Mouse (Mus musculus): Measurements from ENCODE around the gene Mcrip2.

Mcrip2 gene

DNA sequence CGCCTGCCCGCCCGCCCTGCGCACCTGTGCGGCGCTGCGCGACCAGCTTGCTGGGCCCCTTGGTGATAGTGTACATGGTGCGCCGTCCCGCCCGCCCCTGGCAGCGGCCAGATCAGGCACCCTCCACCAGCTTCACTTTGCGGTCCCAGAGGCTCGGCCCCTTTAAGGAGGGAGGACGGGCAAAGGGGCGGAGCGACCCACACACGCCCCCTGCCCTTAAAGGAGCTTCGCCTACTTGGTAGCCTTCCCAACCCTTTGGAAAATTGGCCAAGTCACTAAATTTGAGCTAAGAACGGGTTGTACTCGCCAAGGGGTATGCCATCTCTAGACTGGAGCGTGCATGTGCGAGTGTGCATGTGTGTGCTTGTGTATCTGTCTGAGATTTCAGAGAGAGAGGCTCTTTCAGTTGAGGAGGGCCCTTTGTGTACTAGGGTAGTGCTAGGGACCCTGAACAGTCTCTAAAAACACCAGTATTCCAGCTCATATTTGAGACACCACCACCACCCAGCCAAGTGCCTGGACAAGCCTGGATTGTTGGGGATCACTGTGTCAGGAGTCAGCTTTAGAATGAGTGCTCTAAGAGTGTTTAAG, at the start of gene Mcrip2:
TSS of gene Mcrip2 (minus strand) at position 164 of the 591 bp plus-strand sequence.
- in situ Hi-C loops (cut with MboI; ENCODE audit: unreplicated experiment in 2 of 2), result no loop called here

DNA sequence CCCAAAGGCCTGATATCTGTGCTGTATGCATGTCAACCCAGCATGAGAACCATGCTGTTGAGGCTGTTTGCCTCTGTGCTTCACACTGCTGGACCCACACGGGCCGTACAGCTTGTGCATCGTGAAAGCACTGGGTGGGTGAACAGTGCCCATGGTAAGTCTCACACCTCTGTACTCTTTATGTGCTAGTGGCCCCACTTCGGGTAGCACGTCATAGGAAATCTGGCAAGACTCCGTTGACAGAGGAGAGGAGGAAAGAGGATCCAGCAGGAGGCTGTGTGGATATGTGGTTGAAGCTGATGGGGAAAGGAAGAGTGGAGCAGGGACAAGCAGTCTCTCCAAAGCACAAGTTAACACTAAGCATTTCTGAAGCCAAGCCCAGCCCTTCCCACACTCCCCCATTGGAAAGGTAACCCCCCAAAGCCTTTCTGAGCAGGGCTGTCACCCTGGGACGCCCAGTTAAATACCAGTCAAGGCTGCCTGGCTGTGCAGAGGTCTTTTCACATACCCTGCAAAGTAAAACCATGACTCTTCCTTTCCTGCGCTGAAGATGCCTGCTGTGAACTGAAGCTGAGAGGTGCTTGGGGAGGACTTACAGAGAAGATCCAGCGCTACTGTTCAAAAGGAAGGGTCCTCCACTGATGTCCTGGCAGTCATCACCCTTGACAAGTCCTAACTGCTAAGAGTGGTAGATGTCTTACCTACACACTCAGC, 49.6 kb upstream of the Mcrip2 start:
- in situ Hi-C loops (cut with MboI; ENCODE audit: unreplicated experiment in 2 of 2), result no loop called here

DNA sequence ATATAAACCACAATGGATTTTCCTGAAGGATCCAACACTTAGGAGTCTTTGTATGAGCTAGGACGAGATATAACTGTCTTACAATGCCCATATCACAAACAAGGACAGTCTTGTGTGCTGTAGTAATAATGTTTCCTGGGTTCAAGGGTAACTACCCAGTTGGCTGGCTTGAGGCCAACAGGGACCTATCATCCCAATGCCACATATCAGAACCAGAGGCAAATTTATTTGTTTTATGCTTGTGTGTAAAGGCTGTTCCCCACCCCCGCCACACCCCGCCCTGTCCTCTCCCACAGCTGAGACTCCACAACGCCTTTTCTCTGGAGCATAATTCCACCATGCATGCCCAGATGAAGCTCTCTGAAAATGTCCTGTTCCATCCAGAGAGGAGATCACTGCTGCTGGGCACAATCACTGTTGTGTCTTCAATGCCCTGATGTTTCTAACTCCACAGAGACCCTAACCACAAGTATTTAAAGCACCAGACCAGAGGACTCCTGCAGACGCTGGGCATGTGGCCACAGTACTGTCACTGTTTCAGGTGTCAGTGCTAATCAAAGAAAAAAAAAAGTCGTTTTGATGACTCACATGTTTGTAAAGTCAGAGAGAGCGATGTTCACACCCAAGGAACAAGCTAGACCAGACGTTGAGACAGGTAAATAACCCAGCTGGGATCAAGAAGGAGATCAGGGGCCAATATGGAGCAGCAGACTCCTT, 48.5 kb upstream of the Mcrip2 start:
- in situ Hi-C loops (cut with MboI; ENCODE audit: unreplicated experiment in 2 of 2), result no loop called here

DNA sequence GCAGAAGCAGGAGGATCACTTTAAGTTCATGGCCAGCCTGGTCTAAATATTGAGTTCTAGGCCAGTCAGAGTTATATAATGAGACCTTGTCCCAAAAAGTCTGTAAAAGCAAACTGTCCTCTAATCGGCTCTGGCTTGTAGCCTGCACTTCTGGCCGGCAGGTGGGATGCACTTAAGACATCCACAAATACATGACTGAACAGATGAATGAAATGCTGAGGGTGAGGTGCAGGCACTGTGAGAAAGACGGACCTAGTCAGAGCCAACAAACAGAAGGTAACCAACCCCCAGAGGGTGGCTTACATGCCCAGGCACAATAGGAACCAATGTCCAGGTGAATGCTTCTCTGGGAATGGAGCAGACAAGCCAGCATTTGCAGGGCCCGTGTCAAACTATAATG, 45.7 kb upstream of the Mcrip2 start:
- in situ Hi-C loops (cut with MboI; ENCODE audit: unreplicated experiment in 2 of 2), result no loop called here

DNA sequence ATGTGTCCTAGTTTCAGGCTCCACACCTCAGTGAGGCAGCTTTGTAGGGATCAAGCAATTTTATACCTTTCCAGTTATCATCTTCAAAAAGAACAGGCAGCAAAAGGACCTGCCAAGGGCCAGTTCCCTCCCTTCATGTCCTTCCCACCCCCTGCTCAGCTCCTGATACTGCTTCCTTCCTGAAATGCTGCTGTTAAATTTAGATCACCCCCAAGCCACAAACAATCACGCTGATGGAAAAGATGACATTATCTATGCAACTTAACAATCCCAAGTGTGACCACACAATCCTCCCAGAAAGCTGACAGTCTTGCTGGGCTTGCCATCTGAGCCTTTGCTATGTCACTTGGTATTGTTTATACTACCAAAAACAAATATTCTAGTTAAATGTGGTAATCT, 45.3 kb upstream of the Mcrip2 start:
- in situ Hi-C loops (cut with MboI; ENCODE audit: unreplicated experiment in 2 of 2), result no loop called here

DNA sequence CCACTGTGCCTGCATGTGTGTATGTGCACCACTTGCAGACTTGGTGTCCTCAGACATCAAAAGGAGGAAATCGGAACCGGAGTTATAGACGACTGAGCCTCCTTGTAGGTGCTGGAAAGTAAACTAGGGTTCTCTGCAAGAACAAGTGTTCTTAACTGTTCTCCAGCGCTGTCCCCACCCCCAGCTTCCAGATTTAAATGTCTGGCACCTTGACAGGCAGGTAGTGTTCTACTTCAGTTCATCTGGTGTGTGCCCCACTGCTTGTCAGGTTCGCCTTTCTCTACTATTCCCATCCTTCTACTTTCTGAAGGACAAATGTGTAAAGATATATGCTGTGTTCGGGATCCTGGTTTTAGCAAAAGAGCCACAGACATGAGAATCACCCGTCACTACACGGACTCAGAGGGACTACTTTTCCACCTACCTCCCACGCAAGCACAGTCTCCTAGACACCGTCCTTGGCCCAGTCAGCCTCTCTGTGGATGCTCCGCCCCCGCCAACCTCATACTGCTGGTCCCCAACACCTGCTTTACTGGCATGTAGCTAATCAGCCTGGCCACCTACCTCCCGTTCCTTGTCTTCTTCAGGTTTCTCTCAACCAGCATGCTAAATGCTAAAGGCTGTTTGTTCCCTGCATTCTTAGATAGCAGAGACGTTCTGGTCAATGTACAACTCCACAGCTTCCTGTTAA, 44.8 kb upstream of the Mcrip2 start:
- in situ Hi-C loops (cut with MboI; ENCODE audit: unreplicated experiment in 2 of 2), result no loop called here

DNA sequence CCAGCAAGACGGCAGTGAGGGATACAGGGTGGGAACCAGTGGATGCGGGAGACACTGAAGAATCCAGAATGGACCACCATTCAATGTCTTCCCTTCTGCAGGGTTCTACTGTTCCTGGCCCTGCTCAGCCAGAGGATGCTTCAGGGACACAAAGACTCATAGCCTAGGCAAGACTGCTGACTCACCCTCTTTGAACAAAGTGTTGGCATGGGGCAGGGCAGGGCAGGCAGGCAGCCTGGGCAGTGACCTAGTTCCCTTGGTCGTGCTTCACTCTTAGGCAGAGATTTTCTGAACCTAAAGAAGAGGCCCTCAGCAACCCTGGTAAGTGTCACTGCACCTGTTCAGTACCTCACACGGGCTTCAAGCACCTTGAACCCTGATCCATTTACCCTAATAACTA, 43.3 kb upstream of the Mcrip2 start:
- in situ Hi-C loops (cut with MboI; ENCODE audit: unreplicated experiment in 2 of 2), result no loop called here

DNA sequence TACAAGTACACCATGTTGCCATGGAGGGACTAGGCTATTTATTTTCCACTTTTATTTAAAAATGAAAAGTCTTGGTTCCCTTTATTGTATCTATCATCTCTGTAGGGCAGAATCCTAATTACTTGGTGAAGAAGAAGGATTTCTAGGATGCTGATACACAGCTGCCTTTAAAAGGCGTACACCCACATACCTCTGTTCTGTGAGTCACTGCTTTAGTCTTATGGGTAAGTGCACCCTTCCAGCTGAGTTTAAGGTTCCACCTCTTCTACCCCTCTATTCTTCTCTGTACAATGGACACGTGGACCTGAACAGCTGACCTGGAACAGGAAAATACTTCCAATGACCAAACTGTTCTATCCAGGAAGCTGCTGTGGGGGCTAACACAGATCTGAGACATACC, 39.1 kb upstream of the Mcrip2 start:
- in situ Hi-C loops (cut with MboI; ENCODE audit: unreplicated experiment in 2 of 2), result no loop called here

DNA sequence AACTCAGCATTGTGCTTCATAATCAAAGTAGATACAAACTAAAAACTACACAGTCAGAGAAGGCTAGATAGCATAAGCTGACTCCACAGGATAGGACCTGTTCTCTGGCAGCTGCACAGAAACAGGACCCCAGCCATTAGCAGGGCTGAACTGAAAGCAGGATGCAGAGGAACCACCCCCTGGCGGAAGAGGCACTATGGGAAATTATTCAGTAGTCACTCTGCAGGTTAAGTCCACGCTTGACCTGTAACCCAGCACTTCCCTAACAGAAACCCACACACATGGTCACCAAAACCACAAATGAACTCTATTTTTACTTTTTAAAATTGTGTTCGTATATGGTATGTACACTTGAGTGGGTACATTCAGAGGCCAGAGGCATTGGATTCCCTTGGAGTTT, 34.5 kb upstream of the Mcrip2 start:
- in situ Hi-C loops (cut with MboI; ENCODE audit: unreplicated experiment in 2 of 2), result no loop called here

DNA sequence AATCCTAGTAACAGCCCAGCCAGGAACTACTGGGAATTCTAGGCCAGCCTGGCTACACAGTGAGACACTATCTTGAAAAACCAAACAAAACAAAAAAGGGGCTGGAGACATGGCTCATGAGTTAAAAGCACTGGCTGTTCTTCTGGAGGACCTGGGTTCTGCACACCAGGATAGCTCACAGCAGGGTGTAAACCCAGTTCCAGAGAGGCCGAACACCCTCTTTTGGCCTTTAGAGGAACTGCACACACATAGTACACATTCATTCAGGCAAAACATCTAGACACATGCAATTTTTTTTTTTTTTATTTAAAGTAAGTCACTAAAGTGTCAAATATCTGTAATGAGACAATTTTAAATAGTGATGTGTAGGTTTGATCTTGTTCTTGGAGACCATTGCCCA, 31.6 kb upstream of the Mcrip2 start:
- in situ Hi-C loops (cut with MboI; ENCODE audit: unreplicated experiment in 2 of 2), result no loop called here

DNA sequence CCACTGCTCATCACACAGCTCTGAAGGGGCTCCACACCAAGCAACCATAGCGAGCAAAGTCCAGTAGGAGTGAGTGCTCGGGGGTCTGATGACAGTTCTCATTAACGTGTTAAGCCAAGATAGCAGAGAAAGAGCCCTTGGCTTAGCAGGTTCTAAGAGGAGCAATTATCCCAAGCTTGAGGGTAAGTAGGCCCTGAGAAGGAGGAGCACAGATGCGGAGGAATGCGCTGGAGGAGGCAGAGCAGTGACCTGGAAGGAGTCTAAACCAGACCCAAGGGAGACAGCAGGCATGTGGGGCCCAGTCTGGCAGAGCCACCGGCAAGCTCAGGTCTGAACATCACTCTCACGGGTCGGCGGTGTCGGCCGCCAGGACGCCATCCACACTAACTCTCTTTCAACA, 27.3 kb upstream of the Mcrip2 start:
- in situ Hi-C loops (cut with MboI; ENCODE audit: unreplicated experiment in 2 of 2), result no loop called here

DNA sequence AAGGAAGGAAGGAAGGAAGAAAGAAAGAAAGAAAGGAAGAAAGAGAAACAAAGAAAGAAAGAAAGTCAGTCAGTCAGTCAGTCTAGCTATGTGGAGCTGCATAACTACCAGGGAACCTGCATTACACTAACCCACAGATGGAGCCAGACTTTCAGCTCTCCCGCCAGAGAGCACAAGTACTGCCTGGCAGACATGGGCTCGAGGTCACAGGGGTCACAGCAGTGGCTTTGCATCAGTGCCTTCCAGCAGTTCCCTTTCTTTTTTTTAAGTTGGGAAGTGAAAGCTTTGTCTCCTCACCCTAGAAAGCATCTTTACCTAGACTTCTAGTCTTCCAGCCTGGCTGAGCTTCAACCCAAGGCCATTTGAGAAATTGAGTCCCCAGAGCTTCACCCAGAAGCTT, 26.9 kb upstream of the Mcrip2 start:
- in situ Hi-C loops (cut with MboI; ENCODE audit: unreplicated experiment in 2 of 2), result no loop called here

DNA sequence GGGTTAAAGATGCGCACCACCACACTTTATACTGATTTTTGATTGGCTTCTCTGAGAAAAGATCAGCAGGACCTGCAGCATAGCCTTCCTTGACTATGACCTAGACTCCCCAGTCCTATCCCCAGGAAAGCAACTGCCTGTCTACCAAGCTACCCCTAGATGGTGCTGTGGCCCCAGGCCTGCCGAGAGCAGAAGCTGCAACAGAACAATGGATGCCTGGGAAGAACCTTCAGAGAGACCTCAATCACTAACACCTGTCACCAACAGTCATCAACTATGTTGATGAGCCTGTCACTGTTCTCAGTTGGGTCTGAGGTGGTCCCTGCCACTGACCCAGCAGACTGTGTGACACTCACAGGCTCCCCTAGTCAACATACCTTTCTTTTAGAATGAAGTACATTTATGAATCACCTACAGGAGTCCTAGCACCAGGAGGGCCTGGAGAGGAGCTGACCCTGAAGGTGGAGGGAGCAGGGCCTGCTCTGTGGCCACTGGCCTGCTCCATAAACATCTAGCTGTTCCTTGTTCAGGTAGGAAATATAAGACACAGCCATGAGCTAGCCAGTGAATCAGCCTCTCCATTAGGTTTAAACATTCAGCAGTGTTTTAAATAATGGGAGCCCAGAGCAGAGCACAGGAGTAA, 25.5 kb upstream of the Mcrip2 start:
- in situ Hi-C loops (cut with MboI; ENCODE audit: unreplicated experiment in 2 of 2), result loop anchor here (5.0 kb wide), 2 partner anchors 118 to 198 kb away; partner anchors contain the start of gene Decr2 (in 1 of the 2)

DNA sequence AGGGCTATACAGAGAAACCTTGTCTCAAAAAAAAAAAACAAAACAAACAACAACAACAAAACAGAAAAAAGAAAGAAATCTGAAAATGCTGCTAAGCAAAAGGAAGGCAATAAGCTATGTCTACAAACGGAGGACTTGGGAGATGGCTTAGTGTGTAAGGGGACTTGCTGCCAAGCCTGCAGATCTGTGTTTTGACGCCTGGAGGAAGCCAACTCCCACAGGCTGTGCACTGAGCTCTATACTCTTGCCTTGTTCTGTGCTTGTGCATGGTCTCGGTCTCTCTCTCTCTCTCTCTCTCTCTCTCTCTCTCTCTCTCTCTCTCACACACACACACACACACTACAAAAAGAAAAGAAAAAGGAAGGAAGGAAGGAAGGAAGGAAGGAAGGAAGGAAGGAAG, 20.3 kb upstream of the Mcrip2 start:
- in situ Hi-C loops (cut with MboI; ENCODE audit: unreplicated experiment in 2 of 2), result loop anchor here in 1 of 2 experiments (10.0 kb wide), 1 partner anchor 206 kb away; the partner anchor contains the start of genes Decr2 and Nme4

DNA sequence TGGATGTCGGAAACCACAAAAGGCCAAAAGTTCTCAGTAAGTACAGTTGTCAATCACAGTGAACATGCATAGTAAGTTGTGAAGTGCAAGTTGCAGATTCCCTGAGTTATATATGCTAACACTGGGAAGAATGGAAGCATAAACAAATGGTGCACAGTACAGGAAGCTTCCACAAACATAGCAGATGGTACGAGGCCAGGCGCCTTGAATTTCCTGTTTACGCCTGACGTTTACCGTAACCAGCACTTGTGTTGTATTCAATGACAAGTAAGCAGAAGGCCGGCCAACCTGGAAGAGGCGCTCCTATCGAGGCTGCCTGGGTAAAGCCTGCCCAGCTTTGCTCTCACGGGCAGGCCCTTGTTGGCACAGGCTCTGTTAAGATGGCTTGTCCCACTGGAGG, 18.9 kb upstream of the Mcrip2 start:
- in situ Hi-C loops (cut with MboI; ENCODE audit: unreplicated experiment in 2 of 2), result loop anchor here in 1 of 2 experiments (10.0 kb wide), 1 partner anchor 207 kb away; the partner anchor contains the start of genes Decr2 and Nme4

DNA sequence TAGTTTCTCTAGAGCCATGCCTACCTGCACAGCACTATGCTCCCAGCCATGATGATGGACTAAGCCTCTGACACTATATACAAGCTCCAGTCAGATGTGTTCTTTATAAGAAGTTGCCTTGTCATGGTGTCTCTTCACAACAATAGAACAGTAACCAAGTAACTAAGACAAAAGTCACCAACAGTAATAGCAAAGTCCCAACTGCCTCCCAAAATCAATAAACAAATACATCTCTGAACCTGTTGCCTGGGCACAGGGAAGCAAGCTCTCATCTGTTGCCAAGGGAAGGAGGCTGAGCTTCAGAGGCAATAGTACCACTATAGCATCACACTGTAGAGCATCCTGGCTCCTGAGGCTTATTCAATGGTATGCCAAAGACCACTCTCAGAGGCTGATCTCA, 18.2 kb upstream of the Mcrip2 start:
- in situ Hi-C loops (cut with MboI; ENCODE audit: unreplicated experiment in 2 of 2), result loop anchor here in 1 of 2 experiments (10.0 kb wide), 1 partner anchor 208 kb away; the partner anchor contains the start of genes Decr2 and Nme4

DNA sequence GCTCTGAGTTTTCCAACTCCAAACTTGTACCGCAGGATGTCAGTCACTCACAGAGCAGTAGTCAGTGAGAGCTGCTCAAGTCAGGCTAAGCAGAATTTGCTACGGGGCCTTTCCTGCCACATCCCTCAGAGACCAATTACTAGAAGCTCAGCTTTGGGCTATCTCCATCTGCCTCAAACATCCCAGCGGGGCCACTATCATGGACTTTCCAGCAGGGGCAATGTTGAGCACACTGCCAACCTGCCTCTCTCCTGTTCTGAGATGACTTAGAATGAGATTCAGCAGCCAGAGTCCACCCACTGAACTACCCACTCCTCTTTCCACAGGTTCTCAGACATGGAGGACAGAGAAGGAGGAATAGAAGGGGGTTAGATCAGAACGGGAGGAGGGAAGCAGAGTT, 17.1 kb upstream of the Mcrip2 start:
- in situ Hi-C loops (cut with MboI; ENCODE audit: unreplicated experiment in 2 of 2), result loop anchor here in 1 of 2 experiments (10.0 kb wide), 1 partner anchor 209 kb away; the partner anchor contains the start of genes Decr2 and Nme4

DNA sequence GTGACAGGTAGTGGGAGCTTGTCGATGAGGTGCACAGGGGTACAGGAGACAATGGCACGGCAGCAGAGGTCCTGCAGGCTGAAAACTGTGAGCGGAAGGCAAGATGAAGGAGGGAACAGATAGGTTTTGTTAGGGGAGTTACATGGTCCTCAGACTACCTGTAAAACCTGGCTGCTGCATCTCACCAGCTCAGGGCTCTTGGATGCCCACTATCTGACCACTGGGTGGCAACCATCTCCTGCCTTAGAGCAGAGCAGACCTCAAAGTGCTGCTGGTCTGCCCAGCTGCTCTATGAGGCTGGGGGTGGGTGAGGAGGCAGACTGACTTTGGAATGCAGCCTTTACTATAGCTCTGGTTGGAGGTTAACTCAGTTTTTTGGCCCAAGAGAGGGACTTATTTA, 15.3 kb upstream of the Mcrip2 start:
- in situ Hi-C loops (cut with MboI; ENCODE audit: unreplicated experiment in 2 of 2), result loop anchor here in 1 of 2 experiments (10.0 kb wide), 1 partner anchor 211 kb away; the partner anchor contains the start of genes Decr2 and Nme4

DNA sequence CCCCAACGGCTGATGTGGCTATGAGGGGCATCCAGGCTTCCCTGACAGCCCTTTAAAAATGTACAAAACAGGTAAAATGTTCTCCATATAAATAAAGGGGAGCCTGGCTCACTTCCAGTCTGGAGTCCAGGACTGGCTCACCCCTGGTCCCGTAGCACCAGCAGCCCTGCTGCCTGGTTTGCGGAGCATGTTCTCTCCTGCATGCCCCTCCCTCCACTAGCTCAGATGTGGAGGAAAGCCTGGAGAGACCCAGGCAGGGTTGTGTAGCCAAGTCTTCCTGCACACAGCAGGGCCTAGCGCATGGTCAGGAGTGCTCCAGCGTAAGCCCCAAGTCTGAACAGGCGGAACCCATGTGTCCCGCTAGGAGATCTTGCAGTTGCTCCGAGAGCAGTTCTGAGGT, 14.7 kb upstream of the Mcrip2 start:
- in situ Hi-C loops (cut with MboI; ENCODE audit: unreplicated experiment in 2 of 2), result loop anchor here in 1 of 2 experiments (10.0 kb wide), 1 partner anchor 212 kb away; the partner anchor contains the start of genes Decr2 and Nme4

DNA sequence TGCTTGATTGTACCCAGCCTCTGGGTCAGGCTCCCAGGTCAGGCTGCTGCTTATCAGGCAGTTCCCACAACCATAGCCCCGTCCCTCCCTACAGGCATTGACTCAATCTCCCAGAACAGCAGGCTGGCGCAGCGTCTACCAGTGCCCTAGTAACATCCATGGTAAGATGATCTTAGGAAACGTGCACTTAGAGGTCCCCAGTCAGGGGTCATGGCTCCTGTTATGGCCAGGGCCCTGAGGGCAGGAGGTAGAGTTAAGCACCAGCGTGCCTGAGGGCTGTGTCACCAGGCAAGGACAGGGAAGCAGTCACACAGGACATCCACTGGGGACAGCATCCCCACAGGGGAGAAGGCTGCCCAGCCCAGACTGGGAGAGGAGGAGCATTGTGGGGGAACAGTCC, 13.7 kb upstream of the Mcrip2 start:
- in situ Hi-C loops (cut with MboI; ENCODE audit: unreplicated experiment in 2 of 2), result loop anchor here in 1 of 2 experiments (10.0 kb wide), 1 partner anchor 212 kb away; the partner anchor contains the start of genes Decr2 and Nme4

All from v-Abl transformed pro-B cells (cell line).